Mouse (Mus musculus): ENCODE results near the gene Cyth2.

The Cyth2 gene

GRCm38 (mm10) chr7:45809276-45810075 is 4.9 kb downstream of the Cyth2 start:
- DNase-seq: no peak

GRCm38 (mm10) chr7:45808471-45808870 is 5.9 kb downstream of the Cyth2 start:
- DNase-seq: no peak

GRCm38 (mm10) chr7:45805941-45806340 is 8.4 kb downstream of the Cyth2 start:
- peak; percentile 16 for DNase-seq

- DNase-seq: no peak
These were observed 11.8 kb downstream of the Cyth2 start for GRCm38 (mm10) chr7:45802551-45802950.

- peak; percentile 97 for DNase-seq
These were observed 13.0 kb downstream of the Cyth2 start for GRCm38 (mm10) chr7:45801348-45801747.

- peak; percentile 50 for DNase-seq
These were observed 13.7 kb downstream of the Cyth2 start for GRCm38 (mm10) chr7:45800546-45801204.

- DNase-seq: no peak
These were observed 14.4 kb downstream of the Cyth2 start for GRCm38 (mm10) chr7:45800001-45800400.

- DNase-seq: no peak
These were observed 15.4 kb downstream of the Cyth2 start for GRCm38 (mm10) chr7:45798931-45799330.

- peak; percentile 67 for DNase-seq
These were observed 15.9 kb downstream of the Cyth2 start for GRCm38 (mm10) chr7:45798511-45798836.

GRCm38 (mm10) chr7:45797661-45798510 is 16.5 kb downstream of the Cyth2 start:
- DNase-seq: no peak

- no peak for DNase-seq
These were observed 17.4 kb downstream of the Cyth2 start for GRCm38 (mm10) chr7:45796950-45797349.

GRCm38 (mm10) chr7:45794971-45795370 is 19.4 kb downstream of the Cyth2 start:
- no peak for DNase-seq

GRCm38 (mm10) chr7:45793969-45794585 is 20.3 kb downstream of the Cyth2 start:
- no peak for DNase-seq

GRCm38 (mm10) chr7:45793240-45793639 is 21.1 kb downstream of the Cyth2 start:
- DNase-seq: no peak

- DNase-seq: no peak
These were observed 22.5 kb downstream of the Cyth2 start for GRCm38 (mm10) chr7:45791756-45792490.

- DNase-seq: no peak
These were observed 23.7 kb downstream of the Cyth2 start for GRCm38 (mm10) chr7:45790721-45791120.

- DNase-seq: no peak
These were observed 26.7 kb downstream of the Cyth2 start for GRCm38 (mm10) chr7:45787642-45788041.

- DNase-seq: no peak
These were observed 27.5 kb downstream of the Cyth2 start for GRCm38 (mm10) chr7:45786661-45787413.

- peak; percentile 41 for DNase-seq
These were observed 28.2 kb downstream of the Cyth2 start for GRCm38 (mm10) chr7:45786136-45786578.

GRCm38 (mm10) chr7:45785388-45786135 is 28.8 kb downstream of the Cyth2 start:
- peak; percentile 44 for DNase-seq
